In the genomic region with DNA sequence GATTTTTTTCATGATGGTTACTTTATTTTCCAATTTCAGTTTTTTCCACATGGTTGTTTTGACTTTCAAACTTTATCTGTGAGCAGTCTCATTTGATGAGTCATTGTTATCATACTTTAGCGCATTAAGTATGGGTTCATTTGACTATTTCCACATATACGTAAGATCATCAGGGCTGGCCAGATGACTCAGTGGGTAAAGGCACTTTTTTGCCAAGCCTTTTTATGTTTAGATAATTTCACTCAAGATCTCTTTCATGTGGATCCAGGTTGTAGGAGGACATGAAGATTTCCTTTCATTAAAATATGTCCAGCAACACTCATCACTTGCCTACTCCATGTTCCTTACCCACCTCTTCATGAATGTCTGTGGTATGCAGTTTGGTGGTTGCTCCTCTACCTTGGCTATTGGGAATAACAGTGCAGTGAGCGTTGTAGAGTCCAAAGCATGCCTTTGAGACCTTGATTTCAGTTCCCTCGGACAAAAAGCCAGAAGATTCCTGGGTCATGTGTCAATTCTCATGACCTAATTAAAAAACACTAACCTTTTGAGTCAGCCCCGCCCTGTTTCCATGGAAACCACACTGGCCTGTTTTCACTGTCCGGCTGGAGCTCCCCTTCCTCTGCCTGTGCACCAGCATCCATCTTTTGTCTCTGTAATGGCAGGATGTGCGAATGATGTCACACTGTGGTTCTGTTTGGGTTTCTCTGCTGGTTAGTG, we compare ENCODE assay signal across 15 mouse cellular contexts.
DNase-seq lines count a peak whose midpoint lies in the region; TF ChIP-seq lines count a peak whose summit lies in the region.
"Had no signal": no experiment of that assay in that cellular context is flagged by ENCODE, and none has a peak within 500 bp of the region (broad histone marks: within the 10 kb centered on the region; RNA-seq: fewer than 3 reads in every experiment).

No protein-coding gene starts in this region.

- TF ChIP-seq POLR2A in kidney, adult 2 months (IDR thresholded peaks at IDR 0.05; ENCODE audit: low read depth, low read length): no peak

- no peaks in the 10 kb centered on the region for H3K27me3 ChIP-seq in embryonic facial prominence, embryonic 10.5 days (replicated peaks; ENCODE audit: low read depth, poor library complexity, severe bottlenecking)
- H3K27me3 ChIP-seq in kidney, adult 2 months (replicated peaks; ENCODE audit: control insufficient read depth, insufficient read depth, low read length): no peaks in the 10 kb centered on the region
- H3K27me3 ChIP-seq: forebrain, embryonic 15.5 days; Patski had no signal

- H3K27ac ChIP-seq in ES-E14 (ENCODE audit: insufficient read depth, low read depth, low read length, poor library complexity, severe bottlenecking): no peak overlapping the region
- H3K27ac ChIP-seq in embryonic facial prominence, embryonic 10.5 days (replicated peaks): no peak overlapping the region
- H3K27ac ChIP-seq in kidney, adult 2 months (ENCODE audit: insufficient read depth, low read depth, low read length): no peak overlapping the region
- H3K27ac ChIP-seq: forebrain, embryonic 15.5 days; liver, embryonic 14.5 days had no signal

- in situ Hi-C loops in ES-E14 (cut with MboI; ENCODE audit: low sequenced_read_pairs in 2 of 2, unreplicated experiment in 2 of 2): no loop called here

- H3K9ac ChIP-seq in ES-E14 (ENCODE audit: insufficient read depth, low read depth, low read length, poor library complexity, severe bottlenecking): no peak overlapping the region
- H3K9ac ChIP-seq: forebrain, embryonic 15.5 days; liver, embryonic 14.5 days had no signal

- peaks cover 2 to 7% of the 10 kb centered on the region in 2 experiments; a peak in 3 of 4 replicates for H3K4me1 ChIP-seq in ES-E14 (ENCODE audit: control insufficient read depth in 2 of 2, insufficient read depth in 2 of 2, low read length in 2 of 2, poor library complexity in 1 of 2)
- H3K4me1 ChIP-seq in embryonic facial prominence, embryonic 10.5 days: no peaks in the 10 kb centered on the region
- no peaks in the 10 kb centered on the region for H3K4me1 ChIP-seq in kidney, adult 2 months (ENCODE audit: control insufficient read depth, insufficient read depth, low read length)
- H3K4me1 ChIP-seq: forebrain, embryonic 15.5 days had no signal

- intact Hi-C loops in heart, postnatal 14 days (cut with DNase I): no loop called here

- WGBS in embryonic facial prominence, embryonic 10.5 days: 76% methylated on average over 7 of the region's 7 CpGs
- WGBS in kidney, adult 2 months: 78% methylated on average over 7 of the region's 7 CpGs

- H3K4me3 ChIP-seq in ES-E14 (ENCODE audit: insufficient read depth in 1 of 2, low read depth in 1 of 2, low read length in 2 of 2, poor library complexity in 1 of 2, severe bottlenecking in 1 of 2): no peak overlapping the region
- H3K4me3 ChIP-seq in embryonic facial prominence, embryonic 10.5 days: no peak overlapping the region
- H3K4me3 ChIP-seq in kidney, adult 2 months (ENCODE audit: insufficient read depth, low read depth, low read length): no peak overlapping the region
- H3K4me3 ChIP-seq: forebrain, embryonic 15.5 days had no signal

- no peaks in the 10 kb centered on the region for H3K9me3 ChIP-seq in ES-E14 (ENCODE audit: control insufficient read depth, insufficient read depth, low read depth, low read length)
- H3K9me3 ChIP-seq in embryonic facial prominence, embryonic 10.5 days: no peaks in the 10 kb centered on the region

- DNase-seq in heart, adult 11 months: peak; percentile 16
- DNase-seq in heart, postnatal 14 days: no peak
- DNase-seq in ES-E14 (ENCODE audit: low read depth, low spot score): peak; percentile 69
- peak; percentile 25 for DNase-seq in adrenal gland, adult 8-10 months
- peak; percentile 12 for DNase-seq in embryonic facial prominence, embryonic 10.5 days (ENCODE audit: low spot score)
- DNase-seq in lung, postnatal 4 days: no peak
- DNase-seq in kidney, adult 2 months: no peak
- no peak for DNase-seq in spleen, postnatal 10 days (ENCODE audit: low spot score in 2 of 2)
- DNase-seq: heart, postnatal 10 days; kidney, adult 8-10 months; kidney, postnatal 36 days; right cerebral cortex, postnatal 4 days had no signal

- no peaks in the 10 kb centered on the region for H3K36me3 ChIP-seq in ES-E14 (ENCODE audit: control insufficient read depth, insufficient read depth, low read length, poor library complexity, severe bottlenecking)
- H3K36me3 ChIP-seq in embryonic facial prominence, embryonic 10.5 days (replicated peaks): no peaks in the 10 kb centered on the region
- H3K36me3 ChIP-seq in kidney, adult 2 months (ENCODE audit: control insufficient read depth, insufficient read depth, low read length): no peaks in the 10 kb centered on the region
- H3K36me3 ChIP-seq: forebrain, embryonic 15.5 days had no signal

- no peak for TF ChIP-seq CTCF in kidney, adult 2 months (conservative IDR thresholded peaks at IDR 0.05; ENCODE audit: insufficient read depth, insufficient read length, low read depth, low read length)

TF ChIP-seq in ES-E14, 5 proteins besides CTCF, POLR2A, EP300 and RAD21:
- no peak for TF ChIP-seq ZC3H11A (IDR thresholded peaks at IDR 0.05; ENCODE audit: borderline replicate concordance, low read depth, low read length)
- no peak for TF ChIP-seq CHD2 (IDR thresholded peaks at IDR 0.05; ENCODE audit: low read depth, low read length)
- TF ChIP-seq HCFC1 (IDR thresholded peaks at IDR 0.05; ENCODE audit: borderline replicate concordance, insufficient read depth, low read length): no peak
- TF ChIP-seq ZNF384 (IDR thresholded peaks at IDR 0.05; ENCODE audit: low read depth, low read length): no peak
- TF ChIP-seq MAFK (IDR thresholded peaks at IDR 0.05; ENCODE audit: insufficient read depth, low read depth, low read length): no peak

Comparison
In these comparisons a context has a peak if more than half of its experiments do, and no peak if none do; other contexts are left out.
1. DNase-seq: peak in heart, adult 11 months (single experiment), ES-E14 (single experiment), adrenal gland, adult 8-10 months (single experiment) and embryonic facial prominence, embryonic 10.5 days (single experiment); none in heart, postnatal 14 days (0 of 2), lung, postnatal 4 days (0 of 2), kidney, adult 2 months (single experiment) and spleen, postnatal 10 days (0 of 2).